Mouse (Mus musculus) forebrain, embryonic 16.5 days (tissue): ENCODE data around the gene Pigb. TPM values are rescaled to one million over a fixed set of nuclear protein-coding genes. Genes with fewer than 3 reads are reported as not detected.

Experiments used
- ATAC-seq: fragments of 200-750 bp; cut with Nextera tagmentation; 2 replicates; pipeline ENCODE4 v1.8.0; 2017; ENCODE audit warnings: mild to moderate bottlenecking, moderate library complexity
- H3K27ac ChIP-seq: fragments of 300-500 bp; sonication (generic); 2 replicates; pipeline ENCODE4 v1.5.1; 2014; ENCODE audit warnings: low read length, control low read depth
- H3K27me3 ChIP-seq: fragments of 300-500 bp; sonication (generic); replicated peaks from 2 replicates; pipeline ENCODE4 v1.6.1; 2014; ENCODE audit warnings: low read length; ENCODE audit not compliant: control insufficient read depth, insufficient read depth
- H3K36me3 ChIP-seq: fragments of 300-500 bp; sonication (generic); 2 replicates; pipeline ENCODE4 v1.6.1; 2014; ENCODE audit not compliant: control insufficient read depth, insufficient read depth
- H3K4me1 ChIP-seq: fragments of 300-500 bp; sonication (generic); replicated peaks from 2 replicates; pipeline ENCODE4 v1.6.1; 2014; ENCODE audit warnings: low read length; ENCODE audit not compliant: control insufficient read depth, insufficient read depth
- H3K4me2 ChIP-seq: fragments of 300-500 bp; sonication (generic); 2 replicates; pipeline ENCODE4 v1.6.1; 2014; ENCODE audit warnings: mild to moderate bottlenecking, low read length, control low read depth
- H3K4me3 ChIP-seq: fragments of 300-500 bp; sonication (generic); replicated peaks from 2 replicates; pipeline ENCODE4 v1.5.1; 2014; ENCODE audit warnings: mild to moderate bottlenecking, low read length, control low read depth
- H3K9ac ChIP-seq: fragments of 300-500 bp; sonication (generic); replicated peaks from 2 replicates; pipeline ENCODE4 v1.6.1; 2014; ENCODE audit warnings: low read depth, low read length, control low read depth
- H3K9me3 ChIP-seq: fragments of 300-500 bp; sonication (generic); 2 replicates; pipeline ENCODE4 v1.6.1; 2016; ENCODE audit warnings: low read length; ENCODE audit not compliant: control insufficient read depth
- WGBS: fragments of 180-500 bp; shearing (Covaris S2); extraction: QIAGEN DNeasy Blood & Tissue Kit; methylation state at CpG from one replicate; pipeline ENCODE4 v1.1.7; 2014; 5-methylcytosine and 5-hydroxymethylcytosine counted together
- polyA plus RNA-seq: library from polyadenylated mRNA; unstranded; fragments of >200 nt; fragmentation: Nextera tagmentation; extraction: Ambion mirVana; gene quantifications from 2 replicates; pipeline ENCODE4 v1.2.1, GENCODE M21; 2015

Pigb gene
- polyA plus RNA-seq, 1 experiment from 2014 or later, result 14.3 TPM

DNA sequence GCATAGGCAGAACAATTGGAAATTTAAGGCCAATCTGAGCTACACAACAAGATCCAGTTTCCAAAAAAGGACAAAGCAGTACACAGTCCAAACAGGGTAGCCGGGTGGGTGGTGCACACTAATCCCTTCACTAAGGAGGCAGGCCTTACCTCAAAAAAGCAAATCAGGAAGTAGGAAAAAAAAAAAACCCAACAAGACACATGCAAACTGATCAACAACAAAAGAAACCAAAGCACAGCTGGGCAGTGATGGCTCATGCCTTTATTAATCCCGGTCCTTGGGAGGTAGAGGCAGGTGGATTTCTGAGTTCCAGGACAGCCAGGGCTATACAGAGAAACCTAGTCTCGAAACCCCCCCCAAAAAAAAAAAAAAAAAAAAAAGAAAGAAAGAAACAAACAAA is 52.5 kb downstream of the Pigb start:
- no peak for ATAC-seq
- 49% methylated on average over 3 of the region's 3 CpGs for WGBS
- H3K27me3 ChIP-seq, result no peaks in the 10 kb centered on the region
- peaks cover 17% of the 10 kb centered on the region for H3K4me1 ChIP-seq
- H3K4me2 ChIP-seq, result no peak overlapping the region
- H3K36me3 ChIP-seq, result no peaks in the 10 kb centered on the region
- H3K9ac ChIP-seq, result no peak overlapping the region
- H3K4me3 ChIP-seq, result no peak overlapping the region
- H3K9me3 ChIP-seq, result no peaks in the 10 kb centered on the region
- no peak overlapping the region for H3K27ac ChIP-seq

DNA sequence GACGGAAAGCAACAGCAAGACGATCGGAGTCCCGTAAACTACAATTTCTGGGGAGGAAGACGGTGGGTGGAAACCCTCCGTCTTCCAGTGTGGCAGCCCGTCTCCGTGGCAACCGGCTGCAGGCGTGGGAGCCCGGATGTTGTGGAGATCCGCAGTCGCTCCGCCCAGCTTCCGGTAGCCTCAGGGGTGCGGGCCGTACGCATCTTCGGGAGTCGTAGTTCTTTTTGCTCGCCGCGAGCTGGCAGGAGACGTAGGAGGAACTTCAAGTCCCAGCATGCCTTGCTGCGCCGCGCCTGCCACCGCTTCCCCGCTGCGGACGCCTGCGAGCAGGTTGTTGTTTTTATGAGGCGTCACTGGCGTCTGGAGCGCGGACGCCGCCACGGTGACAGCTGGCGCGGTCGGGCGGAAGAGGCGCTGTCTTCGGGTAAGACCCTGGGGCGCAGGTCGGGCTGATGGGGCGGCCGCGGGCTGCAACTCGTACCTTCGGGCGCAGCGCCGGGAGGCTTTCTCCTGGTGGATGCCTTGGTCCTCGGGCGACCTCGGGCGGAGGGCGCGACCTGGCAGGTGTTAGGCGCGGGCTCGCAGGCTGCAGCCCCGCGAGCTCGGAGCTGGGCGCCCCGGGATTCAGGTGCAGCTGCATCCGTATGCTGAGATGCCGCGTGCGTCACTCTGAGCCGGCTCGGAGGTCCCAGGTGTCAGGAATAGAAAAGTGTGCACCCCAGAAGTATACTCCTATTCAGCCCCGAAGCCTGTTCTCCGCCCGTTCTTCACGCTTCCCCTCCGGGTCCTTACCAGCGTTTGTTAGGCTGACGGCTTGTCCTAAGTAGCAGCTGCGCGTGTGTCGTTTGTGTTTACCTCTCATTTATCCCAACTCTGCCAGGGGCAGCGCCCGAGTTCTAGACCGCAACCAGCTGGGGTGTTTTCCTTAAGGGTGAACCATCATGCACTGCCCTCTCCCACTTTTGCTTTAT is 54.6 kb downstream of the Pigb start, which contains the start of the genes Ccpg1os and Ccpg1:
Gene Ccpg1os (minus strand): TSS at position 133 of the 971 bp plus-strand sequence.
Gene Ccpg1 (plus strand): TSS at position 180 of the 971 bp plus-strand sequence.
- Histone ChIP-seq H3K27ac (peak within 1 kb of the TSS; percentile 89), H3K4me3 (peak within 1 kb of the TSS; percentile 79), H3K4me1 (peaks cover 17% of the 10 kb centered on the region), H3K36me3 (no peaks in the 10 kb centered on the region), H3K9me3 (no peaks in the 10 kb centered on the region), H3K27me3 (no peaks in the 10 kb centered on the region), H3K9ac (peak within 1 kb of the TSS; percentile 86), H3K4me2 (peak within 1 kb of the TSS; percentile 95)
- WGBS, result under 1% methylated on average over 88 of the region's 88 CpGs
- peak; percentile 100 for ATAC-seq

DNA sequence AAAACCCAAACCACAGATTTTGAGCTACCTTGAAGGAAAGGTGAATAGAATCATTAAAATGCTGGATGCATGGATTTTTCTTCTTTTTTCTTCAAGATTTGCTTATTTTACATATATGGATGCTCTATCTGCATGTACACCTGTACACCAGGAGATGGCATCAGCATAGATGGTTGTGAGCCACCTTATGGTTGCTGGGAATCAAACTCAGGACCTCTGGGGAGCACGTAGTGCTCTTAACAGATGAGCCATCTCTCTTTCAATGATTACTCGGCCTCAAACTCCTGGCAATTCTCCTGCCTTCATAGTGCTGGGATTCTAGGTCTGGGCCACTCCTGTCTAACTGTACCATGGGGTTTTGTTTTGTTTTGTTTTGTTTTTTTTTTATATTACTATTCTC is 57.1 kb downstream of the Pigb start:
- WGBS, result 64% methylated on average over 2 of the region's 2 CpGs
- Histone ChIP-seq H3K27ac (no peak overlapping the region), H3K9ac (no peak overlapping the region), H3K4me2 (no peak overlapping the region), H3K36me3 (no peaks in the 10 kb centered on the region), H3K27me3 (no peaks in the 10 kb centered on the region), H3K9me3 (no peaks in the 10 kb centered on the region), H3K4me3 (no peak overlapping the region), H3K4me1 (peaks cover 17% of the 10 kb centered on the region)
- no peak for ATAC-seq

DNA sequence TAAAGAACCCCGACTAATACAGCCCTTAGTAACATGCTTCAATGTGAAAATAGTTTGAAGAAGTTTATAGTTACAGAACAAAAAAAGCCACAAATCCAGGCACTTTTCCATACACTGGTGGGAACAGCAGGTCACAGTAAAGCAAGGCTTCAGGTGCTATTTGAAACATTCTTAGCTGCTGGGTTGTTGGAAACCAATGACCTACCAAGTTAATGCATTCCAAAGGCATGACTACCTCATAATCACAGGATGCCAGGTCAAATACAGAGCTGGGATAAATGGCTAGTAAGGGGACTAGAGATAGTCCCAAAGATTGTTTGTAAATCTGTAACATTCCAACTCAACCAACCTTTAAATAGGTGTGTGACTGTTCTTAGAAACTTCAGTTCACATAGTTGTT is 64.9 kb downstream of the Pigb start:
- H3K9ac ChIP-seq, result no peak overlapping the region
- H3K27me3 ChIP-seq, result no peaks in the 10 kb centered on the region
- no peak overlapping the region for H3K4me2 ChIP-seq
- no peak overlapping the region for H3K27ac ChIP-seq
- ATAC-seq, result no peak
- 88% methylated on average over 1 of the region's 1 CpGs for WGBS
- no peaks in the 10 kb centered on the region for H3K36me3 ChIP-seq
- H3K9me3 ChIP-seq, result no peaks in the 10 kb centered on the region
- H3K4me3 ChIP-seq, result no peak overlapping the region
- H3K4me1 ChIP-seq, result no peaks in the 10 kb centered on the region

GRCm38 (mm10) chr9:72974734-72975133 is 65.4 kb downstream of the Pigb start:
- Histone ChIP-seq H3K9ac (no peak overlapping the region), H3K4me2 (no peak overlapping the region), H3K27me3 (no peaks in the 10 kb centered on the region), H3K4me3 (no peak overlapping the region), H3K9me3 (no peaks in the 10 kb centered on the region), H3K36me3 (no peaks in the 10 kb centered on the region), H3K27ac (no peak overlapping the region), H3K4me1 (0 out of 2 replicates have a peak, but pooled peaks cover 1% of the 10 kb centered on the region)
- ATAC-seq, result no peak
- 93% methylated on average over 5 of the region's 5 CpGs for WGBS

GRCm38 (mm10) chr9:72972984-72973383 is 67.2 kb downstream of the Pigb start:
- no peak overlapping the region for H3K9ac ChIP-seq
- ATAC-seq, result no peak
- no peaks in the 10 kb centered on the region for H3K27me3 ChIP-seq
- H3K9me3 ChIP-seq, result no peaks in the 10 kb centered on the region
- no peak overlapping the region for H3K27ac ChIP-seq
- no peak overlapping the region for H3K4me3 ChIP-seq
- H3K4me2 ChIP-seq, result no peak overlapping the region
- peaks cover 10% of the 10 kb centered on the region for H3K4me1 ChIP-seq
- H3K36me3 ChIP-seq, result no peaks in the 10 kb centered on the region

- Histone ChIP-seq H3K27me3 (no peaks in the 10 kb centered on the region), H3K4me2 (no peak overlapping the region), H3K9me3 (no peaks in the 10 kb centered on the region), H3K36me3 (no peaks in the 10 kb centered on the region), H3K9ac (no peak overlapping the region), H3K4me1 (peaks cover 11% of the 10 kb centered on the region), H3K27ac (no peak overlapping the region), H3K4me3 (no peak overlapping the region)
- no peak for ATAC-seq
- WGBS, result 78% methylated on average over 5 of the region's 5 CpGs
Measured at GRCm38 (mm10) chr9:72972435-72972834, 67.7 kb downstream of the Pigb start.

DNA sequence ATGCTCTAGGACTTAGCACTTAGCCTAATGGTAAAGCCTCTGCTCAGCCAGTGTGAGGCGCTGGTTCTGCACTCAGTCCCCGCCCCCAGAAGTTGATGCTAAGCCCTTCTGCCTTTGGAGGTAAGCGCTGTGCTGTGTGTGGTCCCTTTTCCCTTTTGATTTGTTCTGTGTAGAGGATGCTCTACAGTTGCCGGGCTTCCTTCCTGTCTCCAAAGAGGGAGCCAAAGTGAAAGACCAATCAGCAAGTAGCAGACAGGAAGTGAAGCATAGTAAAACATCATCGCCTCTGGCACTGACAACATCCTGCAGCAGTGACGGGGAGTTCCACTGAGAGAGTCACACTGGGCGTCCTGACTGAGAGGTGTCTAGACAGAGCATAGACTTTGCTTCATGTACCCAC is 70.3 kb downstream of the Pigb start:
- Histone ChIP-seq H3K9me3 (no peaks in the 10 kb centered on the region), H3K4me2 (no peak overlapping the region), H3K36me3 (no peaks in the 10 kb centered on the region), H3K4me1 (peaks cover 11% of the 10 kb centered on the region), H3K9ac (no peak overlapping the region), H3K27me3 (no peaks in the 10 kb centered on the region), H3K27ac (no peak overlapping the region), H3K4me3 (no peak overlapping the region)
- no peak for ATAC-seq
- 78% methylated on average over 7 of the region's 7 CpGs for WGBS

DNA sequence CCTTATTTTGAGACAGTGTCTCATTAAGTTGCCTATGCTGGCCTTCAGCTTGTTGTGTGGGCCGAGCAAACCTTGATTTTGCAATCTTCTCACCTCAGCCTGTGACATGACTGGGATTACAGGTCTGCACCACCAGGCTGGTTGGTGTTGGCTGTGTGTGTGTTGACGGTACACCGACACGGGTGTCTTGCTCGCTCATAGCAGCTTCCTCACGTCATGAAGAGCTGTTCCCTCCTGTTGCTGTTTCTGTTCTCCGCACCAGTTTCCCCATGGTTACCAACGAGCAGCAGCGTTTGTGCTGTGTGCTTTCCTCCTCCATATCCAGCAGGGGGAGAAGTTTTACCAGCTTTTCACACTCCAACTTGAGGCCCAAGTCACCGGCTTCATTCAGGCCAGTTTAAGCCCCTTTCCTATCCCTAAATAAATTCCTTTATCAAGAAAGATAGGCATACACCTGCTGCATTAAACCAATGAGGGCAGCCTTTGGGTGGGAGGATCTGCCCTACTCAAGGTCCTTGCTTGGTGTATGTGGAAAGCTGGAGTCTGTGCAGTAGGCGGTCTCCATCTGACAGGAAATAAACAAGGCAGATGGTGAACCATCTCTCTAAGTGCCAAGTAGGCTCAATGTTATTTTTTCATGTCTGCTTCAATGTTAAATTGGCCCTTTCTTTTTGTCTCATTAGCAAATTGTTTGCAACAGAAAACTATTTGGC is 71.7 kb downstream of the Pigb start:
- Histone ChIP-seq H3K9me3 (no peaks in the 10 kb centered on the region), H3K36me3 (no peaks in the 10 kb centered on the region), H3K27me3 (no peaks in the 10 kb centered on the region), H3K27ac (peak overlapping the region; percentile 85), H3K4me3 (no peak overlapping the region), H3K4me2 (peak overlapping the region; percentile 17; the same call in 1 of the 2 replicates), H3K9ac (no peak overlapping the region), H3K4me1 (peaks cover 11% of the 10 kb centered on the region)
- WGBS, result 21% methylated on average over 11 of the region's 11 CpGs
- ATAC-seq, result peak; percentile 92
